Mouse (Mus musculus) adrenal gland, adult (tissue): ENCODE data around the gene Anapc7.
"Not testable (repeated sequence)": the region's sequence is repeated elsewhere in the genome, so short reads cannot be mapped to it uniquely, and the experiment has no call there.

ENCODE experiments used
- DNase-seq, 2 experiments: peaks; one replicate each; pipeline ENCODE4 v3.0.0; 2022 to 2023; ENCODE audit warnings: low spot score in 1 of 2; ENCODE audit not compliant: inconsistent age in 2 of 2

Anapc7 gene

DNA sequence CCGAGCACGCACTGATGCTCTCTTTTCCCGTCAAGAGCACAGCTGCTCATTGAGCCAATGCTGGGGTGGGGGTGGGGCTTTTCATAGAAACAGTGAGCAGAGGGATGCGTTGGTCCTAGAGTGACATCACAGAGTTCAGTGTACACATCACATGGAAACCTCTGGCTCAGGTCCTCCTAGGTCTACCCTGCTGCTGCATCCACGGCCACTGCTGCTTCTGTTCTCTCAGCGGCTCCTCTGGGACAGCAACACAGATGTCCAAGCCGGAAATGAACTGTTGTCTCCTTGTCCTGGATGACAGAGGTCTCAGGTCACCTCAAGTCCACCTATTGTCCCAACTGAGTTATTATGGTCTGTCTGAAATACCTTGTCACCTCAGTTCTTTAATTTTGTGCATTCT lies 28.5 kb downstream of the Anapc7 start:
- DNase-seq, result no peak

DNA sequence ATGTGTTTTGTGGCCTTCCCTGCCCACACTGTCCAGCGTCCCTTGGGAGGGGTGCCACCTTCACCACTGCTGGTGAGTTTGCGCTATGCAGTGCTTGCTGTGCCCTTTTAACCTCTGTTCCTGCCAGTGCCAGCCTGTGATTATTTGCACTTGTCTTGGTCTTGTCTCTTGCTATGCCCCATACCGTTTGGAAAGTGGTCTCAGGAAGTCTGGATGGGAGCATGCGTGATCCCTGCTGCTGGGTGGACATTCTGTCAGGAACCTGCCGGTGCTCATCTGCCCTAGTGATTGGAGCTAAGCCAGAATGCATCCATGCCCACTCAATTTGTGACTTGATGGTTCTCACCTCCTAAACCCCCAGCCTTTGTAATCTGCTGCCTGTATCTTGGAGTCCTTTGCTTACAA lies 29.4 kb downstream of the Anapc7 start:
- DNase-seq, result no peak

DNA sequence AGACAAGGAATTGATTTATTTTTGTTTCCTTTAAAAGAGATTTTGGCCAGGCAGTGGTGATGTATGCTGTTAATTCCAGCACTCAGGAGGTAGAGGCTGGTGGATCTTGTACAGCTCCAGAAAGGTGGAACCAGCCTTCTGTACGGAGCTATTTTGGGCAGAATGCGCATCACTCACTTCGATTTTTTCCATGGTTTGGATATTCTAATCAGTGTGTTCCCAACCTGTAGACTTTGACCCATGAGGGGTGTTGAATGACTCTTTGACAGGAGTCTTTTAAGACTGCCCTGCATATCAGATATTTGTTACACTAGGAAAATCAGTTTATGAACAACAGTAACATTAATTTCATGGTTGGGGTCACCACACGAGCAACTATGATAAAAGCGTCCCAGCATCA lies 29.8 kb downstream of the Anapc7 start:
- DNase-seq, result no peak

DNA sequence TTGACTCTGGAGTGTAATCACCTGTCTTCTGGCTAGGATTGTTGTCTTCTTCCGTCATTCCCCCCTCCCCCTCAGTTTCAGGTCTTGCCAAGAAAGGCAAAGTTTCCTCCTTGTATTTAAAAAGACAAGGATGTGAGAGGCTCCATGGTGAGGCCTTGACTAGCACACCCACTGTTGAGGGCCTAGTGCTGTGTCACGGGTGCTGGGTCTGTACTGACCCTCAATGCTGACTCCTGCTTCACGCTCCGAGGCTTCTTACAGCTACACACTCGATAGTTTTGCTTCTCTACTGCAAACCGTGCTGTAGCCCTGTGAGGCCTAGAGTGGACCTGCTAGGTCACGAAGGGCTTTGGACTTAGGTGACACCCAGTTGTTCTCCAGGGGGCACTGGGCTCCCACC lies 30.7 kb downstream of the Anapc7 start:
- no peak for DNase-seq

DNA sequence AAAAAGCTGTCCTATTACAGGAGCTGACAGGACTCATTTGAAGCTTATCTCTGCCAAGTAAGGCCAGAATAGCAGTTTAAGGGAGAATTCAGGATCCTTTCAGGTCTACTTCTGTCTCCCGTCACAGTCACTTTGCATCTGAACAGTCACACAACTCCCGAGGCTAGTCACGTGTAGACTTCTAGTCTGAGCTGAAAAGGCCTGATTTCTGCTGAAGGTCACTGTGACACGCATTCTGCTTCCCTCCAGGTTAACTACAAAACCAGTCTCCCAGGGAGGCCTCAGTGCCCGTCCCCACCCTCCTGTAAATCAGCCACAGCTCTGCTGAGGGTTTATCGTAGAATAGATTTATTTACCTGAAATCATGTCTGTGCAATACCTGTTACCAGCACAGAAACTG lies 31.7 kb downstream of the Anapc7 start:
- peak in 1 of 2 experiments; percentile 64 for DNase-seq

DNA sequence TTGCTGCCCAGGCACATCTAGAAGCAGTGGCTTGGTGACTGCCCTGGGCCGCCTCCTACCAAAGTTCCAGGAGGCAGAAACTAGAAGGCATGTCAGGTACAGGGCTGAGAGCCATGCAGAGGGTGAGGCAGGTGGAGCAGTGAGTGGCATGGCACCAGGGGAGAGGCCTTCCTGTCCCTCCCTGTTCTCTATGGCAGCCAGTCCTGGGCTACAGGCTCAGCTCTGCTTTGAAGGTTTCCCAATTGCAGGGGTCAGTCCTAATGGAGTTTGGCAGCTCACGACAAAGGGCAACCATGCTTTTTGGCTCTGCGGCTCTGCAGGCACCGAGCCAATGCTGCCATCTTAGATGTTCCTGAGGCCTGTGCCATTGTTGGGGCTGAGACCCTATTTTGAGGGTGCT lies 32.9 kb downstream of the Anapc7 start:
- no peak for DNase-seq

DNA sequence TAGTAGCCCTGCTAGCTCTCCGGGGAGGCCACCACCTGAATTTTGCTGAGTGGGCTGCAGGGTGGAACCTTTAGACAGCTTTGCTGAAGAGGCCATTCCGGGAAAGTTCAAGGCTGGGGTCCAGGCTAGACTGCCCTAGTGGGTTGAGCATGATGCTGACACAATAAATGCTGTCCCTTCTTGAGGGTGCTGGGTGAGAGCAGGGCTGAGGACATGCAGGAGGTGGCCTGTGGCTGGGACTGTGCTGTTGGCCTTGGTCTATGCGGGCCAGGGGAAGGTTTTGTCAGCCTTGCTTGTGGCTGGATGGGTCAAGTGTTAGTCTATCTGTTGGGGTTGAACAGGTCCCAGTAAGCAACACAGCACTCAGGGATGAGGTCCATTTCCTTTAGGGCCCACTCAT lies 33.4 kb downstream of the Anapc7 start:
- DNase-seq, result peak in 1 of 2 experiments; percentile 68

DNA sequence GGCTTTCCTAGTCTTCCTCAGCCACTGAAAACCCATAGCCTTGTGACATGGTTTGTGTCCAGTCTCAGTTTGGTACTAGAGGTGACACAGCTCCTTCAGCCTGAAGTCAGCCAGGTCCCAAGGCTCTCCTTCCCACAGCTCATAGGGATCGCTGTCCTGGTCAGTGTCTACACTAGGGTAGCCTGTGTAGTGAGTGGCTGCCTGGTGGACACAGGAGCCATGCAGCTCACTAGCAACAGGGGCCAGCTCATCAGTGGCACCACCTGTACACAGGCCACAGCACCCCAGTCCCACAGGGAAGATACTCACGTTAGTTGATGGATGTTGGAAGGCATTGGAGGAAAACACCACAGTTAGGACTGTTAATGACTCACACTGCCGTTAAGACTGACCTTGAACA lies 34.1 kb downstream of the Anapc7 start:
- peak in 1 of 2 experiments; percentile 59 for DNase-seq

DNA sequence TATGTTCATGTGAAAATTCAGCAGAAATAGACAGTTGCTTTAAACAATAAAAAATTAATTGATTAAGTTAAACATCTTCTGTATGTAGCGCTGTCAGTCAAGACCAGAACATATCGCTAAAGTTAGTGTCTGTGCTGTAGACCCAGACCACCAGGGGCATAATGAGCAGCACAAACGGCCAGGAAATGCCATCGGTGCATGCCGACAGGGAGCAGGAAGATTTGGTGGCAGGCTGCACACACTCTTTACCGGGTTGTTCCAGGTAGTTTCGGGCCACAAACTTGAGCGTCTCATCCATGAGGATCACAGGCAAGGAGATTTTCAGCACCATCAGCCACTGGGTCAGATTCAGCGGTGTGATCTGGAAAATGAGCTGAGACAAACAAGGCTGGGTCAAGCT lies 35.6 kb downstream of the Anapc7 start:
- DNase-seq, result not testable (repeated sequence)

DNA sequence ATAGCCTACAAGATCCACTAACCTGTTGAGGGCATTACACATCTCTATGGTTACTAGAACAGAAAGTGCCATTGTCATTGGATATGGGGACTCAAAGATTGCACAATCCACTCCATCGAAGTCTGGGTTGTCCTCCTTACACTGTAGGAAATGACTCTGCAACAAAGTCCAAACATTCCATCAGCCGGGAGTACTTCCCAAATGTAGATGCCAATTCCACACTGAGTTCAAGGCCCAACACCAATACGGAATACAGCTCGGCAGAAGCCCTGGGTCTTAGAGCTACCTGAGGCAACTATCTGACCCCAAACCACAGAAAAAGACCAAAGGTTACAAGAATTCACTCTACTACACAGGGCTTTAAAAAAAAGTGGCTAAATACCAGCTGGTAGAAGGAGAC lies 36.6 kb downstream of the Anapc7 start:
- DNase-seq, result no peak

DNA sequence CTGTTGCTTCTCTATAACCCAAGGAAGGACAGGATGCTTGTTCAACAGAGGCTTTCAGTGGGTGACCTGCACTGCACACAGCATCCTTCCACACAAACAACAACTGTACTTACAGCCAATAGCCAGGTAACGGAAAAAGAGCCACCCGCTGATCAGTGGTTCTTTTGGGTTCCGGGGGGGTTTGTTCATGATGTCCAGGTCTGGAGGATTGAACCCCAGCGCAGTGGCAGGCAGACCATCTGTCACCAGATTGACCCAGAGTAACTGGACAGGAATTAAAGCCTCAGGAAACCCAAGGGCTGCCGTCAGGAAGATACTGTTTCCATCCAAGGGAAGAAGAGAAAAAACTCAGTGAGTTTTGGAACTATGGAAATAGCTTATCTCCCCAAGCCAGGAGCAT lies 37.8 kb downstream of the Anapc7 start:
- no peak for DNase-seq

DNA sequence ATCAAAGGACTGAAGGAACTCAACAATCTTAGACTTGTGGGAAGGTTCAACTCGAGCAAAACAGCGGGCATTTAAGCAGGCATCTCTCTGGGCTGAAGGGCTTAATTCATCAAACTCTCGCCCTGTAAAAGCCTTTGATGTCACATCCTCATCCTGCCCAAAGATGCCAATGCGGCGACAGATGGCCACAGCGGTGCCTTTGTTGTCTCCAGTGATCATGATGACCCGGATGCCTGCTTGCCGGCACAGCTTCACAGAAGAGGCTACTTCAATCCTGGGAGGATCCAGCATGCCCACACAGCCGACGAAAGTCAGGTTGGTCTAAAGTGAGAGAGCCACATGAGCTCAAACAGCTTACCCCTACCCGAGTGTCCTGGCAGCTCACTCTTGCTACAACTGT lies 39.2 kb downstream of the Anapc7 start:
- peak in 1 of 2 experiments; percentile 72 for DNase-seq

DNA sequence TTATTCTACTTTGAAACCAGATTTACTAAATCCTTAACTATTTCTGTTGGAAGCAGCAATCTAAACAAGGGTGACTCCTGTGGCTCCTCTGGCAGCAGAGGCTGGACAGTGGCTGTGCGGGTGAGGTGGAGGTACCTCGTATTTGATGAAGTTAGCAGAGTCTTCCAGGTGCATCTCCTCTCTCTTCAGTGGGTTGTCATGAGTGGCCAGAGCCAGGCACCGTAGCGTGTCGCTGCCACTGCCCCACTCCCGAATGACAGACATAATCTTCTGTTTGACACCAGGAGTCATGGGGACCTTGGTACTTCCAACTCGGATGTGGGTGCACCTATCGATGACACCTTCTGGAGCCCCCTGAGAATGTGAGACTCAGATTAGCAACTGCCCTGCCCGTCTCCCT lies 39.9 kb downstream of the Anapc7 start:
- DNase-seq, result no peak

DNA sequence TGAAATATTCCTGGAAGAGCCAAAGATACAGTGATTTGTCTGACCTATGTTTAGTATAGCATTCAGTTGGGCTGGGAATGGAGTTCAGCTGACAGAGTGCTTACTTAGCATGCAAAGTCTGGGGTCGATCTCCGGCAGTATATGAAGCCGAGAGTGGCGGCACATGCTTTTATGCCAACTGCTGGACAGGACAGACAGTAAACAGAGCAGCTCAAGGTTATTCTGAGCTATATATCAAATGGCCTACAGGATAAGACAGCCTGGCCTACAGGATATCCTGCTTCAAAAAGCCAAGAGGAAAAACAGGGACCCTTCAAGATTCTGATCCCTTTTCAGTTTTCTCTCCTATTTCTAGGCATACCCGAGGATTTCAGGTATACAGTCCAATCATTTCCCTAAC lies 50.2 kb downstream of the Anapc7 start:
- peak in 1 of 2 experiments; percentile 68 for DNase-seq

DNA sequence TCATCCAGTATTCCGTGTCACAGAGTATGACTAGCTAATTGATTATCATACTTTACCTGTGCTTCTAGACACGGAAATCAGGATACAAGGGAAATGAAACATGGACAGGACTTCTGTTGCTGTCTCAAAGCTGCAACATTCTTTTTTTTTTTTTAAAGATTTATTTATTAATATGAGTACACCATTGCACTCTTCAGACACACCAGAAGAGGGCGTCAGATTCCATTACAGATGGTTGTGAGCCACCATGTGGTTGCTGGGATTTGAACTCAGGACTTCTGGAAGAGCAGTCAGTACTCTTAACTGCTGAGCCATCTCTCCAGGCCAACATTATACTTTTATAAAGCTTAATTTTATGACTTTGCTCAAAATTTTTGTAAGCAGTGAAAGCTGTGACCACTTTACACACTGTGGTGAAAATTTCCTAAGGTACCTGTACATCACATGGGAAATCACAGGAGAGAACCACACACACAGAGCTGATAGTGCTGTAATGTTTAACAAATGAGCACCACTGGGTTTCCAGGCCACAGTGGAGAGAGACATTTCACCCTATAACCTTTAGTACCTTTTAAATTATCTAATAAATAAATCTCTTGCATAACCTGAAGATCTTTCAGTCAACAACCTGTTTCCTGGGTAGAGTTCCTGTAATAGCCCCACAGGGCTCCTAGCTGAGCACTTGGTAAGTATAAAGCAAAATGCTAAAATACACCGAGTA lies 53.3 kb downstream of the Anapc7 start:
- DNase-seq, result no peak

DNA sequence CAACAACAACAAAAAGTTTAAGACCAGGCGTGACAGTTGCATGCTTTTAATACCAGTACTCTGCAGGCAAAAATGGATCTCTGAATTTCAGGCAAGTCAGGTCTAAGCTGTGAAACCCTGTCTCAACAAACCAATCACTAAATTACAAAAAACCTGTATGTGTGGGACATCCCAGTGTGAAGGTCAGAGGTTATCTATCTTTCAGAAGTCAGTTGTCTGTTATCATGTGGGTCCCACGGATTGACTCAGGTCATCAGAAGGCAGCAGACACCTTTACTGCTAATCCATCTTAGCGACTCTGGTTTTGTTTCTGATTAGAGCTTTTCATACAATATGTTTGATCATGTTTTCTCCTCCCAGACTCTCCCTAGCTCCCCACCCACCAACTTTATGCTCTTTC lies 54.6 kb downstream of the Anapc7 start:
- DNase-seq, result no peak

DNA sequence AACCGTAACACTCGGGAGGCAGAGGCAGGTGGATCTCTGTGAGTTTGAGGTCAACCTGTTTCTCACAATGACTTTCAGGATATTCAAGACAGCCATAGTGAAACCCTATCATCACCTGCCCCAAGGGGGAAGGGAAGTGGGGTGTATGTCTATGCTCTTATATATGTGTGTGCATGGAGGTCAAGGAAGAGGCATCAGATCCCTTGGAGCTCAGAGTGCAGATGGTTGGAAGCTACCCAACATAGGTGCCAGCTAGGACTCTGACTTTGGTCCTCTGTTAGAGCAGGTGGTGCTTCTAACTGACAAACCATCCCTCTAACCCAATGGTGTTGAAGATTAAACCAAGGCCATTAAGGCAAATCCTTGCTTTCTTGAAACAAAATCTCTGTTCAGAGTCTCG lies 56.0 kb downstream of the Anapc7 start:
- no peak for DNase-seq

DNA sequence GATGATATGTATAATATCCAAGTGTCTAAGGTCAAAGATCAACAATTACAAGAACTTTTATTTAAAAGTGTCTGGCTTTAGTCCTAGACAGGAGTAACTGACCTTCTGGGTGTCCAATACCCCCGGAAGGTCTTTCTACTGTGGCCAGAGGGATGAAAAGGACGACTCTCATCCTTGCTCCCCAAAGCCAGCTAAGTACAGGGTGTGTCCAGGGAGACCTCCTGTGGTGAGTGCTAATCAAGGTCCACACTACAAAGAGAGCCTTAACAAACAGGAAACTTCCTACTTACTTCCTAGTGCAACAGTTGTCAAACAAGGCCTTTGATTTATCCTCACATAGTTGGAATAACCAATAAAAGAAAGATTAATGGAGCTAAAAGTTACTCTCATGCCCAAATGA lies 57.6 kb downstream of the Anapc7 start:
- DNase-seq, result no peak

DNA sequence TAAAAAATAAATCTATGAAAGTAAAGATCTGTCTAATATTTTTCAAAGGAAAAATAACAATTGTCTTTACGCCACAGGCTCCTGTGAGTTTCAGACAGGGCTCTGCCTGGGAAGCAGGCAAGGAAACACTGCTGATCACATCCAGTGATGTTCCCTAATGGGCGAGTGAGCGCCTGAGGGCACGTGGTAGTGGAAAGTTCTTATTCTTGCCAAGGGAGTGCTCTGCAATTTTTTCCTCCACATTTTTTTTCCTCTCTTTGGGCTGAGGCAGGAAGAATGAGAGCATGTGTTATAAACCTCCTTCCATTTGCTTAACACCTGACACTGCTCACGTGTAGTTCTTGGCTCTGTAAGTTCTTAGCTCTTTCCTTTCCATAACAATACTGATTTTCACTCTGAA lies 60.4 kb downstream of the Anapc7 start:
- DNase-seq, result peak; percentile 47 to 78

DNA sequence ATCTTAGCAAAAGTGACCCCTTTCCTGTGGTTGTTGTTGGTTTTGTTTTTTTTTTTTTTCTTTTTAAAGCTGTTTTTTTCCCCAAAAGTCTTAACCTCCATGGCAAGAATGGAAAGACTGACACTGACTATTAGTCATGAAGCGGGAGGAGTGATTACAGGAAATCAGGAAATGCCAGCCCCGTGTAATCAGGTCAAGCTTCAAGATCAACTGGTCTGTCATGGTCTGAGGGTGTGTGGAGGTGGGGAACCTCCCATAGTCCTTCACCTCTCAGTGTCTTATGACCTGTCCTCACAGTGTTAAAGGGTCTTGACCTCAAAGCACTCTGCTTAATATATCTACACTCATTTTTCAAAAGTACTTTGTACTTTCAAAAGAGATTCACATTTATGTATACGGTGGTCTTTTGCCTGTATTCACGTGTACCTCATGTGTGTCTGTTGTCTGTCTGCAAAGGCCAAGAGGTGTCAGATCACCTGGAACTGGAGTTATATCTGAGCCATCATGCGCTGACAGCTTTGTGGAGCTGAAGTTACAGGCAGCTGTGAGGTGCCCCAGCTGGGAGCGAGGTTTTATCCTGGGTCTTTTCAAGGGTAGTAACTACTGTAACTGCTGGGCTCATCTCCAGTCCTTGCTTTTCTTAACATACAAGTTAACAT lies 61.4 kb downstream of the Anapc7 start:
- DNase-seq, result peak in 1 of 2 experiments; percentile 80

DNA sequence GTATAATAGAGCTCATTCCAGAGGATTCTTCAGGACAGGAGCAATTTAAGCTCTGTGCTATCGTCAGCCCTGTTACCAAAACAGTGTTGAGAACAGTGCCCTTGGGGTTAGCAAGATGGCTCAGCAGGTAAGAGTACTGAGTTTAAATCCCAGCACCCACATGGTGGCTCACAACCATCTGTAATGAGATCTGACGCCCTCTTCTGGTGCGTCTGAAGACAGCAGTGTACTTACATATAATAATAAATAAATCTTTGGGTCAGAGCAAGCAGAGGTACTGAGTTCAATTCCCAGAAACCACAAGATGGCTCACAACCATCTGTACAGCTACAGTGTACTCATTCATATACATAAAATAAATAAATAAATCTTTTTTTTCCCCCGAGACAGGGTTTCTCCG lies 64.8 kb downstream of the Anapc7 start:
- not testable (repeated sequence) for DNase-seq

DNA sequence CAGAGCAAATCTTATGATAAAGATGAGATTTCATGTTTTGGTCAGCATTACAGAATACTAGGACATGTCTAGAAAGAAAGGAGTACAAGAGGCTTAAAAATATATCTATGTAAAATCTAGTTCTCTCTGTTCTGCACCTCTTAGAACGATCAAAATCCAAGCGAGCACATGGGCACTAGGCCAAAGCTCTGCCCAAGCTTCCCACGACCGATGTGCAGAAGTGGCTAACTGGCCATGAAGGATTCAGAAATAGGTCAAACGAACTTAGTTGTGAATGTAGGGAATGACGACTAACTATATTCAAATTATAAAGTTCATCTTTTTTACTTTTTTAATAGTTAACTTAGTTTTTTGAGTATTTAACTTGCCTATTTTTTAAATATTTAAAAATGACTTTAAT lies 66.3 kb downstream of the Anapc7 start:
- DNase-seq, result no peak

DNA sequence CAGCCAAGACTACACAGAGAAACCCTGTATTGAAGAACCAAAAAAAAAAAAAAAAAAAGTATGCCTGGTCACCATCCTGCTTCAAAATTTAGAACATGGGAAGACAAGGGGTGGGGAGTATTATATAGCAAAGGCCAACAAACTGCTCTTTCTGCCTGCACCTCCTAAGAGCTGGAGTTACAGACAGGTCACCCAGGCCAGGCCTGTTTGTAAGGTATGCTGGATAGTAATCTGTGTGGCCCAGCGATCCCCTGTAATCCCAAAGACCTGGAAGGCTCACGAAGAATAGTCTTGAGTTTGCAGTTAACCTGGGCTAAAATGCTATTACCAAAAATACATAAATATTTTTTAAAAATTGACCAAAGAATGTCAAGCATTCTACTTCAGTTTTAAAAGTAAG lies 68.7 kb downstream of the Anapc7 start:
- no peak for DNase-seq
